Mouse (Mus musculus) megakaryocyte, embryonic 14.5 days (primary cell): ENCODE results near the gene Kel.

Experiments used
- FLI1 ChIP-seq: IDR thresholded peaks from 2 replicates; pipeline ENCODE4 v1.6.1; 2012; ENCODE audit warnings: low read length, inconsistent platforms, mixed read lengths
- GATA1 ChIP-seq: IDR thresholded peaks from 3 replicates; pipeline ENCODE4 v1.6.1; 2012; ENCODE audit warnings: mixed read lengths, low read length, inconsistent platforms, borderline replicate concordance

- TF ChIP-seq FLI1 (no peak), GATA1 (no peak)
Measured at GRCm38 (mm10) chr6:41646672-41647071, 57.5 kb downstream of the Kel start.
